Mouse (Mus musculus): ENCODE measurements at regions not wholly inside any gene's neighbourhood (a gene's known extent, or its start where the extent isn't known, plus 50 kb on each side); places are given as distances from the start of the nearest gene placed in this dataset.

- no peak for DNase-seq (ENCODE audit: low spot score)
Observed at GRCm38 (mm10) chr5:84934369-84934768, 517.2 kb upstream of the Epha5 start.

GRCm38 (mm10) chr5:84917631-84918292 lies 500.6 kb upstream of the Epha5 start:
- no peak for DNase-seq (ENCODE audit: low spot score)

GRCm38 (mm10) chr5:84901669-84902068 lies 484.5 kb upstream of the Epha5 start:
- DNase-seq (ENCODE audit: low spot score), result no peak

- DNase-seq (ENCODE audit: low spot score), result no peak
Observed at GRCm38 (mm10) chr5:84897535-84897934, 480.4 kb upstream of the Epha5 start.

GRCm38 (mm10) chr5:84853622-84854021 lies 436.4 kb upstream of the Epha5 start:
- no peak for DNase-seq (ENCODE audit: low spot score)

GRCm38 (mm10) chr5:84849175-84849574 lies 432.0 kb upstream of the Epha5 start:
- no peak for DNase-seq (ENCODE audit: low spot score)

GRCm38 (mm10) chr5:84848765-84849164 lies 431.6 kb upstream of the Epha5 start:
- DNase-seq (ENCODE audit: low spot score), result peak; percentile 33

GRCm38 (mm10) chr5:84811460-84811859 lies 394.3 kb upstream of the Epha5 start:
- peak; percentile 68 for DNase-seq (ENCODE audit: low spot score)

GRCm38 (mm10) chr5:84810844-84811243 lies 393.7 kb upstream of the Epha5 start:
- no peak for DNase-seq (ENCODE audit: low spot score)

GRCm38 (mm10) chr5:84762618-84763017 lies 345.4 kb upstream of the Epha5 start:
- no peak for DNase-seq (ENCODE audit: low spot score)

GRCm38 (mm10) chr5:84752053-84752452 lies 334.9 kb upstream of the Epha5 start:
- DNase-seq (ENCODE audit: low spot score), result no peak

GRCm38 (mm10) chr5:84705436-84705835 lies 288.3 kb upstream of the Epha5 start:
- DNase-seq (ENCODE audit: low spot score), result no peak

- DNase-seq (ENCODE audit: low spot score), result no peak
Observed at GRCm38 (mm10) chr5:84690334-84691258, 273.4 kb upstream of the Epha5 start.

- DNase-seq (ENCODE audit: low spot score), result no peak
Observed at GRCm38 (mm10) chr5:84687534-84687933, 270.4 kb upstream of the Epha5 start.

GRCm38 (mm10) chr5:84655171-84655570 lies 238.0 kb upstream of the Epha5 start:
- no peak for DNase-seq (ENCODE audit: low spot score)

GRCm38 (mm10) chr5:84635502-84635901 lies 218.3 kb upstream of the Epha5 start:
- no peak for DNase-seq (ENCODE audit: low spot score)

GRCm38 (mm10) chr5:84632851-84633250 lies 215.7 kb upstream of the Epha5 start:
- DNase-seq (ENCODE audit: low spot score), result no peak

- DNase-seq (ENCODE audit: low spot score), result no peak
Observed at GRCm38 (mm10) chr5:84618194-84618593, 201.0 kb upstream of the Epha5 start.

- DNase-seq (ENCODE audit: low spot score), result no peak
Observed at GRCm38 (mm10) chr5:84608683-84609082, 191.5 kb upstream of the Epha5 start.

- DNase-seq (ENCODE audit: low spot score), result no peak
Observed at GRCm38 (mm10) chr5:84565311-84565946, 148.2 kb upstream of the Epha5 start.

GRCm38 (mm10) chr5:84519836-84520235 lies 102.7 kb upstream of the Epha5 start:
- DNase-seq (ENCODE audit: low spot score), result no peak

GRCm38 (mm10) chr5:84510144-84510543 lies 93.0 kb upstream of the Epha5 start:
- no peak for DNase-seq (ENCODE audit: low spot score)

GRCm38 (mm10) chr5:84480978-84481377 lies 63.8 kb upstream of the Epha5 start:
- DNase-seq (ENCODE audit: low spot score), result no peak

Measured in embryo, embryonic 10 days (tissue).